Mouse (Mus musculus) heart, embryonic 10.5 days (tissue): ENCODE measurements around the gene Nrxn1. TPM values are rescaled to one million over a fixed set of nuclear protein-coding genes. Genes with fewer than 3 reads are reported as not detected.

Source experiments
- DNase-seq: peaks from one replicate; pipeline ENCODE4 v3.0.0-alpha.2; 2017; ENCODE audit warnings: low spot score
- H3K27ac ChIP-seq: fragments of 300-500 bp; sonication (generic); 2 replicates; pipeline ENCODE4 v1.5.1; 2016; ENCODE audit warnings: mild to moderate bottlenecking
- H3K27me3 ChIP-seq: fragments of 300-500 bp; sonication (generic); 2 replicates; pipeline ENCODE4 v1.6.1; 2016; ENCODE audit warnings: mild to moderate bottlenecking; ENCODE audit not compliant: poor library complexity, insufficient read depth, severe bottlenecking
- H3K36me3 ChIP-seq: fragments of 300-500 bp; sonication (generic); 2 replicates; pipeline ENCODE4 v1.6.1; 2016; ENCODE audit warnings: mild to moderate bottlenecking, moderate library complexity
- H3K4me1 ChIP-seq: fragments of 300-500 bp; sonication (generic); 2 replicates; pipeline ENCODE4 v1.6.1; 2016; ENCODE audit warnings: mild to moderate bottlenecking
- H3K4me3 ChIP-seq: fragments of 300-500 bp; sonication (generic); 2 replicates; pipeline ENCODE4 v1.5.1; 2016; ENCODE audit warnings: mild to moderate bottlenecking, moderate library complexity
- H3K9me3 ChIP-seq: fragments of 300-500 bp; sonication (generic); 2 replicates; pipeline ENCODE4 v1.6.1; 2016; ENCODE audit warnings: mild to moderate bottlenecking, moderate library complexity
- WGBS: fragments of 180-500 bp; shearing (Covaris S2); methylation state at CpG from one replicate; pipeline ENCODE4 v1.1.7; 2016; 5-methylcytosine and 5-hydroxymethylcytosine counted together
- polyA plus RNA-seq: library from polyadenylated mRNA; unstranded; fragments of >200 nt; fragmentation: Nextera tagmentation; extraction: Ambion mirVana; gene quantifications from 2 replicates; pipeline ENCODE4 v1.2.1, GENCODE M21; 2016

The Nrxn1 gene
- polyA plus RNA-seq, 1 experiment from 2014 or later: 2.2 TPM

GRCm38 (mm10) chr17:90780481-90780880 lies 312.4 kb downstream of the Nrxn1 start:
- Histone ChIP-seq H3K4me1 (no peaks in the 10 kb centered on the region), H3K4me3 (no peak overlapping the region), H3K36me3 (no peaks in the 10 kb centered on the region), H3K27me3 (no peaks in the 10 kb centered on the region), H3K9me3 (no peaks in the 10 kb centered on the region), H3K27ac (no peak overlapping the region)
- 76% methylated on average over 1 of the region's 1 CpGs for WGBS
- DNase-seq: no peak

- H3K9me3 ChIP-seq: no peaks in the 10 kb centered on the region
- 83% methylated on average over 3 of the region's 3 CpGs for WGBS
- H3K27ac ChIP-seq: no peak overlapping the region
- H3K4me1 ChIP-seq: no peaks in the 10 kb centered on the region
- DNase-seq: no peak
- H3K27me3 ChIP-seq: no peaks in the 10 kb centered on the region
- no peaks in the 10 kb centered on the region for H3K36me3 ChIP-seq
- no peak overlapping the region for H3K4me3 ChIP-seq
Observed at GRCm38 (mm10) chr17:90775397-90775796, 317.5 kb downstream of the Nrxn1 start.

DNA sequence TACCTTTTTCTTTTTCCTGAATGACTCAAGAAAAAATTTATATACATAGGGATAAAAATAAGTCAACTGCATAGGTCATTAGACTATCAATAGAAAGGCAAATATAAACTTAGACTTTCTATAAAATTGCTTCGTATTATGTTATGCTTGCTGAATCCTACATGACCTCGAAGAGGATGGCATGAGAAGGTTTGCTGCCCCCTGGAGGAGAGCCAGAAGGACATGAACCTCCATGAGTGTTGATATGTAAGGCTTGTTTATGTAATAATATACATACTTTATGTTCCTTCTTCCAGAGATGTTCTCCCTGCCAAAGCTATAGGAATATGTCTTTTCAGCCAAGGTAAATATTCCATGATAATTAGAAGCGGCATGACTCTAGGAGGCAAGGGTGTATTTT lies 319.6 kb downstream of the Nrxn1 start:
- Histone ChIP-seq H3K9me3 (no peaks in the 10 kb centered on the region), H3K36me3 (no peaks in the 10 kb centered on the region), H3K27me3 (no peaks in the 10 kb centered on the region), H3K4me1 (no peaks in the 10 kb centered on the region), H3K4me3 (no peak overlapping the region), H3K27ac (no peak overlapping the region)
- 76% methylated on average over 3 of the region's 3 CpGs for WGBS
- no peak for DNase-seq

GRCm38 (mm10) chr17:90768216-90768615 lies 324.7 kb downstream of the Nrxn1 start:
- Histone ChIP-seq H3K36me3 (no peaks in the 10 kb centered on the region), H3K4me1 (no peaks in the 10 kb centered on the region), H3K9me3 (no peaks in the 10 kb centered on the region), H3K4me3 (no peak overlapping the region), H3K27ac (no peak overlapping the region), H3K27me3 (no peaks in the 10 kb centered on the region)
- DNase-seq: no peak
- WGBS: 49% methylated on average over 1 of the region's 1 CpGs

DNA sequence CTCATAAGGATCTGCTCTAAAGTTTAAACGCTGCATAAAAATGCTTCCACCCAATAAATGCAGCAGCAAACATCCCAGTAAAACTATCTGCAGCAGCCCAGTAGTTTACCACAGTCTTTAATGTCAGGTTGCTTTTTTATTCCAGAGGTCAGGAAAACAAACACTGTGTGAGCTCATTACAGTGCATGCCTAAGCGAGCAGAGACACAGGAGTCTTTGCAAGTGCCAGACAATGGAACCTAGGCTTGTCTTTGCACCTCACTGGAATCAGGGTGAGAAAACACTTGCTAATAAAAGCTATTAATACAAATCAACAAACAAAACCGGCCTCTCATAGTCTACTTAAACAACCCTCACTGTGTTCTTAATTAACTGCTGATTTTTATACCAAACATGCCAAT lies 365.7 kb downstream of the Nrxn1 start:
- Histone ChIP-seq H3K4me3 (no peak overlapping the region), H3K36me3 (no peaks in the 10 kb centered on the region), H3K27me3 (no peaks in the 10 kb centered on the region), H3K9me3 (no peaks in the 10 kb centered on the region), H3K4me1 (no peaks in the 10 kb centered on the region), H3K27ac (no peak overlapping the region)
- WGBS: 48% methylated on average over 3 of the region's 3 CpGs
- DNase-seq: no peak

DNA sequence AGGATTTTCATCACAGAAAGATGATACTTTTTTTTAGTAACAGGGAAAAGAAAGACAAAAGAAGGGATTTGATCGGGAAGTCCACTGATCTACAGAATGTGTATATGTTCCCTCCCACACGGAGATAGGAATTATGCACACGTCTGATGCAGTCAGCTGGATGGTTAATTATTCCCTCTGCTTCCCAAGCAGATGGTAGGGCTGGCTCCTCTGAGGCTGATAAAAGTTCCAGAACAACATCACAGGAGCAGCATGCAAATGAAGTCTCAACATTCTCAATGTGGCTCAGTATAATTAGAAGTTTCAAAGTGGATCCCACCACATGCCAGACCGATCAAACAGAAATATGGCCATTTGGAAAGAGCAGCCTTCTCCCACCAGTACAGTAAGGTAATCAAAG lies 388.1 kb downstream of the Nrxn1 start:
- Histone ChIP-seq H3K4me3 (no peak overlapping the region), H3K4me1 (no peaks in the 10 kb centered on the region), H3K9me3 (no peaks in the 10 kb centered on the region), H3K27ac (no peak overlapping the region), H3K36me3 (no peaks in the 10 kb centered on the region), H3K27me3 (no peaks in the 10 kb centered on the region)
- no peak for DNase-seq
- WGBS: 82% methylated on average over 4 of the region's 4 CpGs

GRCm38 (mm10) chr17:90702626-90703025 lies 390.2 kb downstream of the Nrxn1 start:
- Histone ChIP-seq H3K4me3 (no peak overlapping the region), H3K4me1 (no peaks in the 10 kb centered on the region), H3K36me3 (no peaks in the 10 kb centered on the region), H3K27me3 (no peaks in the 10 kb centered on the region), H3K27ac (no peak overlapping the region), H3K9me3 (no peaks in the 10 kb centered on the region)
- no peak for DNase-seq
- 81% methylated on average over 1 of the region's 1 CpGs for WGBS

GRCm38 (mm10) chr17:90696071-90696800 lies 396.6 kb downstream of the Nrxn1 start:
- 29% methylated on average over 6 of the region's 6 CpGs for WGBS
- Histone ChIP-seq H3K27ac (no peak overlapping the region), H3K36me3 (no peaks in the 10 kb centered on the region), H3K9me3 (no peaks in the 10 kb centered on the region), H3K27me3 (no peaks in the 10 kb centered on the region), H3K4me3 (no peak overlapping the region), H3K4me1 (no peaks in the 10 kb centered on the region; the same call in 1 of the 2 replicates)
- no peak for DNase-seq

GRCm38 (mm10) chr17:90695086-90695584 lies 397.7 kb downstream of the Nrxn1 start:
- H3K4me1 ChIP-seq: no peaks in the 10 kb centered on the region; the same call in 1 of the 2 replicates
- no peaks in the 10 kb centered on the region for H3K9me3 ChIP-seq
- H3K4me3 ChIP-seq: no peak overlapping the region
- H3K27ac ChIP-seq: no peak overlapping the region
- 79% methylated on average over 5 of the region's 5 CpGs for WGBS
- DNase-seq: no peak
- no peaks in the 10 kb centered on the region for H3K27me3 ChIP-seq
- H3K36me3 ChIP-seq: no peaks in the 10 kb centered on the region

- no peaks in the 10 kb centered on the region for H3K9me3 ChIP-seq
- H3K27ac ChIP-seq: no peak overlapping the region
- no peak for DNase-seq
- H3K4me3 ChIP-seq: no peak overlapping the region
- H3K36me3 ChIP-seq: no peaks in the 10 kb centered on the region
- no peaks in the 10 kb centered on the region for H3K27me3 ChIP-seq
- no peaks in the 10 kb centered on the region for H3K4me1 ChIP-seq
Observed at GRCm38 (mm10) chr17:90684172-90684571, 408.7 kb downstream of the Nrxn1 start.

GRCm38 (mm10) chr17:90681019-90681418 lies 411.9 kb downstream of the Nrxn1 start:
- H3K4me3 ChIP-seq: no peak overlapping the region
- H3K27ac ChIP-seq: no peak overlapping the region
- no peaks in the 10 kb centered on the region for H3K36me3 ChIP-seq
- H3K4me1 ChIP-seq: no peaks in the 10 kb centered on the region
- H3K27me3 ChIP-seq: no peaks in the 10 kb centered on the region
- WGBS: 83% methylated on average over 1 of the region's 1 CpGs
- DNase-seq: no peak
- H3K9me3 ChIP-seq: no peaks in the 10 kb centered on the region

GRCm38 (mm10) chr17:90676676-90677075 lies 416.2 kb downstream of the Nrxn1 start:
- WGBS: 72% methylated on average over 2 of the region's 2 CpGs

DNA sequence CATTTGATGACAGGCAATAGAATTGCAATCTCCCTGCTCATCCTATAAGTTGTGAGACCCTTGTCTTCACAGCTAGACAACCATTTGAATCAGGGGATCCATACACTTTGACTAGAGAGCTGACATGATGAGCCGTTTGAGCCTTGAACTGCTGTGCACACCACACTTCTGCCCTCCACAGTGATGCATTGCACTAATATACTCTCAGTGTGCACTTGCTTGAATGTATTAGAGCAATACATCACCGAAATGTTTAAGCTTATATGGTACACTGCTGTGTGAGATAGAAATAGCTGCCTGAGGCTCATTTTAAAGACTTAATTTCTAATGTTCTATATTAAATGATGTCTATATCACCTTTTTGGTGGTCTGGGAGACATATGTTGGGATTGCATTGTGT lies 430.6 kb downstream of the Nrxn1 start:
- WGBS: 74% methylated on average over 2 of the region's 2 CpGs

More at GRCm38 (mm10) chr17:90676676-90677075, 416.2 kb downstream of the Nrxn1 start:
- H3K27ac ChIP-seq: no peak overlapping the region
- no peaks in the 10 kb centered on the region for H3K9me3 ChIP-seq
- no peaks in the 10 kb centered on the region for H3K27me3 ChIP-seq
- H3K36me3 ChIP-seq: no peaks in the 10 kb centered on the region
- H3K4me1 ChIP-seq: no peaks in the 10 kb centered on the region
- no peak for DNase-seq
- H3K4me3 ChIP-seq: no peak overlapping the region

DNA sequence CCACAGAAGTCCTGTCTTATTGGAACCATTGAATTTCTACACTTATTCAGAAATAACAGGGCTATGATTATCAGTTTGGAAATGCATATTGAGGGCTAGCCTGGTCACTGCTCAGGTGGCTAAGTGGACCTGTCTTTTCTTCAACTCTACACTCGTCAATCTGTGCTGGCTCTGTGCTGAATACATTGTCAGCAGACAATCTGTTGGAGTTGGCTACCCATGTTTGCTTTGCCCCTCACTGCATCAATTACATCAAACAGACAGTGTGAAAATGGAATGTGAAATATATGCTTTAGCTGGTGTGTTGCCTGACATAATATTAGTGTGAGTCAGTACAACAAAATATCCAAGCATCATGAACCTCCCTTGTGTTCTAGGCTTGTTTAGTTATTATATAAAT lies 438.4 kb downstream of the Nrxn1 start:
- Histone ChIP-seq H3K27me3 (no peaks in the 10 kb centered on the region), H3K9me3 (no peaks in the 10 kb centered on the region), H3K36me3 (no peaks in the 10 kb centered on the region), H3K4me3 (no peak overlapping the region), H3K4me1 (no peaks in the 10 kb centered on the region), H3K27ac (no peak overlapping the region)
- DNase-seq: no peak
- WGBS: 62% methylated on average over 1 of the region's 1 CpGs

More for the DNA sequence above, 430.6 kb downstream of the Nrxn1 start:
- H3K9me3 ChIP-seq: no peaks in the 10 kb centered on the region
- no peaks in the 10 kb centered on the region for H3K4me1 ChIP-seq
- H3K27me3 ChIP-seq: no peaks in the 10 kb centered on the region
- DNase-seq: no peak
- H3K36me3 ChIP-seq: no peaks in the 10 kb centered on the region
- H3K4me3 ChIP-seq: no peak overlapping the region
- no peak overlapping the region for H3K27ac ChIP-seq
